Mouse (Mus musculus) right cerebral cortex, postnatal 14 days (tissue): ENCODE results near the gene Tktl2.

Experiments used
- DNase-seq: peaks from one replicate; pipeline ENCODE4 v3.0.0; 2022

Gene Tktl2

DNA sequence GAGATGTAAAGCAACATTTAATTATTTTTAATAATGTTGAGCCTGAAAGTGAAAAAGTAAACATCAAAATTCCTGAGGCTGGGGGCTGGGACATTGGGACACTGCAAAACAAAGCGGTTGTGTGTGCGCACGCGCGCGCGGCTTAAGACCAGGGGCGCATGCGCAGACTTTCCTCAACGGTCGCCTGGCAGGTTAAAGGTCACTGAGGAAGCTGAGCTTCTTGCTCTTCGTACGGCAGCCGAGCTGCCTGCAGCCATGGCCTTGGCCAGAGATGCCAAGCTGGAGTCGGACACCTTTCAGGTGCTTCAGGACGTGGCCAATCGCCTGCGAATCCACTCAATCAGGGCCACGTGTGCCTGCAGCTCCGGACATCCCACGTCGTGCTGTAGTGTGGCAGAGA, at the start of gene Tktl2:
Gene Tktl2, plus strand, starts transcription at position 220 of the 400 bp plus-strand sequence.
- DNase-seq: no peak

DNA sequence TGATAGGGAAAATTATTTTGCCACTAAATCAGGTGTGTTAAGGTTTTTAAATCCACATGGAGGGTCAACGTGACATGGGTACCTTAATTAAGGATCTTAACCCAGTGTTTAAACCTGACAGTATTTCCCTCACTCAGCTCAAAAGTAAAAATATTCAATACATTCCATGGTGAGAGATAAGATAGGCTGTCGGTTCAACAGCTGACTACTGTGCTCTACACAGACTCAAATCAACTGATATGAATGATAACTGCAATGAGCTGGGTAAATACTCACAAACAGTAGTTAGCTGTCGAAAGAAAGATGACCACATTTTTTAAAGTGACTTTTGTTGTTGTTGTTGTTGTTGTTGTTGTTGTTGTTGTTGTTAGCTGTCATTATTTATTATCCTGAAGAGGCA, 41.7 kb upstream of the Tktl2 start:
- no peak for DNase-seq

GRCm38 (mm10) chr8:66476880-66477279, 34.7 kb upstream of the Tktl2 start:
- no peak for DNase-seq

DNA sequence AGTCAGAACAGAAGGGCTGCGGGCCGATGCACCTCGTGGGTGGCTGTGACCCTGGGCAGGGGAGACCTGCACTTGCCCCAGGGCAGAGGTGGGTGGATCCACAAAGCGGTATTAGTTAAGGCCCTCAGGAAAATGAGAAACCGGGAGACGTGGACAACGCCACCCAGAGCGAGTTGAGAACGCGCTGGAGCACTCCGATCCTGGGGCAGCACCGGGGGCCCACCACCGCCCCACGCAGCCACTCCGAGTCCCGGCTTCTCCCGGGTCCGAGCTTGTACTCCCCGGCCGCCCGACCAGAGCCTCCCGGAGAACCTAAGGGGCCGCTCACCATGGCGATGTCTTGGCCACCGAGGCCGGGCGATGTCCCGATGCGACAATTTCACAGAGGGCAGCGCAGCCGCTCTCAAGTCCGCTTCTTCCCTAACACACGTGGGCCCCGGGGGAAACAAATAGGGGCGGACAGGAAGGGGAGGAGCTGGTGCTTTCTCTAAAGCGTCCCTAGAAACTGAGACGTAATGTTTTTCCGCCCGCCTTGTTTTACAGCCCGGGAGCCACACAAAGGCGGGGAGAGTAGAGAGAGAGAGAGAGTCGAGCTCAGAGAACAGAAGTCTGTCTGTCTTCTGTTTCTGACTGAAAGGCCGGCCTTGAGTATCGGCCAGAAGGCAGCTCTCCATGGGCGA, 25.3 kb upstream of the Tktl2 start, which contains the start of gene Tma16:
Gene Tma16, minus strand, starts transcription at position 447 of the 680 bp plus-strand sequence.
- peak; percentile 79 for DNase-seq

DNA sequence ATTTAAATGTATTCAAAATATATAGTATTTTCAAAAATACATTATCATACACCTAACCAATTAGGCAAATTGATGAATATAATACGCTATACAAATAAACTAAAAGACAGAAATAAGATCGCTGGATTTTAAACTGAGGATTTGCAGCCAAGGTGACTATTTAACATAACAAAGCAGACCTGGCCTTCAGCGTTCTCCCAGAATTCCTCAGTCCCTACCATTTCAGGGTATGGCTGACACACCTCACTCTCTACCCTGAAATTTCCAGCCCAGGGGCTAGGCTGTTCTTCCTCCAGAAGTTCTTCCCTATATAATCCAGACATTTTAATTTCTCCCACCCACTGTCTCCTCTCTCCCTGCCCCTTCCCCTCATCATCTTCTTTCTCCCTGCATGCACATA, 23.0 kb upstream of the Tktl2 start:
- DNase-seq: no peak

DNA sequence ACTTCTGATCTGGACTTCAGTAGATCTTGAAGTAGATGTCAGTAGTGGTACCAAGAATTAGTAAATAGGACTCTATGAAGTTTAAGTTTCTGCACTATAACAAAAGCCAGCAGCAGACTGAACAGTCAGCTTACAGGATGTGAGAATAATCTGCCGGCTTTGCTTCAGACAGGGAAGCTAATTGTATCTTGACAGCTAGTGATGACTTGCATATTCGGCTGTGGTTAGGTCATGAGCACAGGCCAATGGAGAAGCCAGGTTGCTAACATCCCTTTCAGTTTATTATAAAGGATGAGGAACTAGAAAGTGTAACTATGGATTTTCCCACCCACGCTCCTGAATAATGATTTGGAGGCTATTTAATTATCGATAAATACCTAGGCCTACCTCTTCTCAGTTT, 20.9 kb upstream of the Tktl2 start:
- DNase-seq: no peak

- DNase-seq: no peak
Observed at GRCm38 (mm10) chr8:66494496-66494895, 17.1 kb upstream of the Tktl2 start.

GRCm38 (mm10) chr8:66495726-66496125, 15.8 kb upstream of the Tktl2 start:
- peak; percentile 92 for DNase-seq

GRCm38 (mm10) chr8:66496998-66497577, 14.5 kb upstream of the Tktl2 start:
- DNase-seq: peak; percentile 16

DNA sequence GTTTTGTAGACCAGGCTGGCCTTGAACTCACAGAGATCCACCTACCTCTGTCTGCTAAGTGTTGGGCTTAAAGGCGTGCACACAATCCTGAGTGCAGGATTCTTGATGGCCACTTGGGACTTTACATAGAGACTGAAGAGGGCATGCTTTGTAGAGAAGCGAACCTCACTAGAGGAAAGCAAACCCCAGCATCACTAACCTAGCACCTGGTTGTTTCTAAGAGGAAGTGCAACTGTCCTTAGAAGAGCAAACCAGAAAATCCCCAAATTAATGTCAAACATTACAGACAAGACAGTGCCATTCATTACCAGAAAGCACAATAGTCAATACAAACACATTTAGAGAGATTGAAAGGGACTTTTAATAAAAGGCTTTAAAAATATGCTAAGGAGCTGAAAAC, 8.2 kb upstream of the Tktl2 start:
- DNase-seq: no peak

DNA sequence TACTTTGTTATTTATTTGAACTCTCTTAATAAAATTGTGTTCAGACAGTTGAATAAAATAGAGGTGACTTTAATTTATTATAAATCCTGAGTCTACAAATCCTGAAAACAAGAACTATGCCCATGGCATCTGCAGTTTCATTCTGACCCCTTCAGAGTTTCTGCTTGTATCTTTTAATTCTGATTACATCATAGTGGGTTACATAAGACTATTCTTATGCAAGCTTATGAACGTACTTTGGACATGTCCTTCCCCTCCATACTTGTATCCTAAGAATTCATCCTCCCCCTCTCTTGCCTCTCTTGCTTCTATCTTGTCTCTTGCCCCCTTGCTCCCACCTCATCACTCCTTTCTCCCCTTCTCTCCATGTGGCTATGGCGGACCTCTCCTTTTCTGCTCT, 7.6 kb downstream of the Tktl2 start:
- no peak for DNase-seq

DNA sequence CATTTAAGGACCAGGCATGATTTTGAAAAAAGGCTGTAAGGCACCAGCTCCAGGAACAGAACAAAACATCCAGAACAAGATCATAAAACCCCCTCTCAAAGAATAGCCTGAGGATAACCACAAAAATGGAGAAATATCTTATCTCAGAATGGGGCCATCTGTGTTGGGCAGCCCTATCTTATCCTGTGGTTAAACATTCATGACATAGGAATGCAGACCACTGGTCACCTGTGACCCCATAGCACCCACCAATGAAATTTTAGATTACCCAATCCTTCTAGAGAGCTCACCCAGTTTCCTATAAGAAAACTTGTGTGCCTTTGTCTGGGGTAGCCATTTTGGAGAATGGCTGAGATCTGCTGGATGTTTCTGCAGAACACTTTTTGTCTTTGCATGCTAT, 9.0 kb downstream of the Tktl2 start:
- DNase-seq: no peak

DNA sequence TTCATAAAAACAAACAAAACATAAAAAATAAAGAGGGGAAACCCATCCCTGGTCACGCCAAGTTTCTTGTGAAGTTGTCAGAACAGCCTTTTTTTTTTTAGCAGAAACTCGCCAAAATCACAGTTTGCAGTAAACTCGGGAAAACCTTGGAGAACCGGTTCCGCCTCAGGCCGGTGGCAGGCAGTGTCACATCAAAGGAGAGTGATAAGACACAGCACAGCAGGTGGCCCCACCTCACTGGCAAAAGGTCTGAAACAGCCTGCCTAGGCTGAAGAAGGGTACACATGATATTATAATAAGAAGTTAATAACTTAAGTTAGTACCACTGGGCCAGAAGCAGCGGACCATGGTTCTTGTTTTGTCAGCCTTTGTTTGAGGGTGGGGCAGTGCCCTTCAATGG, 38.5 kb downstream of the Tktl2 start:
- no peak for DNase-seq
